Mouse (Mus musculus) thymus, adult 2 months (tissue): Measurements from ENCODE around the gene Efna1. TPM values are rescaled to one million over a fixed set of nuclear protein-coding genes. Genes with fewer than 3 reads are reported as not detected.

ENCODE experiments used
- DNase-seq: peaks from one replicate; pipeline ENCODE4 v3.0.0; 2021
- H3K27ac ChIP-seq: fragments of 200-500 bp; 2 replicates; pipeline ENCODE4 v1.5.1; 2012; ENCODE audit warnings: low read length, control low read depth; ENCODE audit not compliant: control insufficient read depth, insufficient read depth
- H3K27me3 ChIP-seq: fragments of 200-500 bp; 2 replicates; pipeline ENCODE4 v1.6.1; 2012; ENCODE audit warnings: mild to moderate bottlenecking, low read length, moderate library complexity, mixed read lengths; ENCODE audit not compliant: control insufficient read depth, insufficient read depth
- H3K36me3 ChIP-seq: fragments of 200-500 bp; 2 replicates; pipeline ENCODE4 v1.6.1; 2012; ENCODE audit warnings: mild to moderate bottlenecking, low read length, moderate library complexity; ENCODE audit not compliant: control insufficient read depth, insufficient read depth
- H3K4me1 ChIP-seq: fragments of 200-500 bp; replicated peaks from 2 replicates; pipeline ENCODE4 v1.6.1; 2012; ENCODE audit warnings: low read length; ENCODE audit not compliant: control insufficient read depth, insufficient read depth
- H3K4me3 ChIP-seq: fragments of 200-500 bp; 2 replicates; pipeline ENCODE4 v1.5.1; 2012; ENCODE audit warnings: mild to moderate bottlenecking, low read length, control low read depth, moderate library complexity; ENCODE audit not compliant: control insufficient read depth, insufficient read depth
- CTCF ChIP-seq: fragments of 200-500 bp; IDR thresholded peaks from 2 replicates; pipeline ENCODE4 v1.5.1; 2012; ENCODE audit warnings: mild to moderate bottlenecking, control low read depth, low read length, moderate library complexity, borderline replicate concordance; ENCODE audit not compliant: control insufficient read depth, poor library complexity, insufficient read depth; ENCODE audit errors: extremely low read depth
- POLR2A ChIP-seq: fragments of 200-500 bp; IDR thresholded peaks from 2 replicates; pipeline ENCODE4 v1.6.1; 2012; ENCODE audit warnings: mild to moderate bottlenecking, low read length, control low read depth, moderate library complexity; ENCODE audit not compliant: control insufficient read depth, poor library complexity, insufficient read depth; ENCODE audit errors: extremely low read depth
- WGBS: fragments of 180-500 bp; shearing (Covaris S2); methylation state at CpG from one replicate; pipeline ENCODE4 v1.1.7; 2018; 5-methylcytosine and 5-hydroxymethylcytosine counted together
- polyA plus RNA-seq: library from polyadenylated mRNA; depleted of rRNA; stranded (reverse); fragments of >200 nt; gene quantifications from 2 replicates; pipeline ENCODE4 v1.2.3, GENCODE M21; 2012

Gene Efna1
- polyA plus RNA-seq, 1 experiment: 9.7 TPM

GRCm38 (mm10) chr3:89271760-89272159 lies 9.2 kb downstream of the Efna1 start:
- DNase-seq: no peak
- 90% methylated on average over 6 of the region's 6 CpGs for WGBS

GRCm38 (mm10) chr3:89270891-89271290 lies 10.1 kb downstream of the Efna1 start:
- Histone ChIP-seq H3K4me1 (peaks cover 25% of the 10 kb centered on the region), H3K27me3 (no peaks in the 10 kb centered on the region), H3K4me3 (peak overlapping the region; percentile 69; the same call in 1 of the 2 replicates), H3K36me3 (no peaks in the 10 kb centered on the region), H3K27ac (no peak overlapping the region)
- no peak for DNase-seq
- TF ChIP-seq CTCF: no peak
- no peak for TF ChIP-seq POLR2A
- 79% methylated on average over 6 of the region's 6 CpGs for WGBS

More at GRCm38 (mm10) chr3:89271760-89272159, 9.2 kb downstream of the Efna1 start:
- H3K27me3 ChIP-seq: no peaks in the 10 kb centered on the region; the same call in 1 of the 2 replicates
- no peak overlapping the region for H3K27ac ChIP-seq
- H3K36me3 ChIP-seq: no peaks in the 10 kb centered on the region
- TF ChIP-seq CTCF: no peak
- no peak for TF ChIP-seq POLR2A
- H3K4me3 ChIP-seq: no peak overlapping the region
- peaks cover 23% of the 10 kb centered on the region for H3K4me1 ChIP-seq

GRCm38 (mm10) chr3:89270051-89270755 lies 10.7 kb downstream of the Efna1 start, which contains the start of gene Slc50a1:
Gene Slc50a1 (minus strand): TSS chr3:89270570.
- Histone ChIP-seq H3K4me1 (peaks cover 25% of the 10 kb centered on the region), H3K4me3 (peak within 1 kb of the TSS; percentile 69), H3K27ac (peak within 1 kb of the TSS; percentile 0; the same call in 1 of the 2 replicates), H3K27me3 (no peaks in the 10 kb centered on the region), H3K36me3 (no peaks in the 10 kb centered on the region)
- WGBS: under 1% methylated on average over 39 of the region's 39 CpGs
- TF ChIP-seq POLR2A (peak; percentile 64), CTCF (peak; percentile 70; the same call in 1 of the 2 replicates)
- peak; percentile 84 for DNase-seq

- no peak for TF ChIP-seq CTCF
- Histone ChIP-seq H3K27me3 (no peaks in the 10 kb centered on the region), H3K27ac (no peak overlapping the region), H3K4me1 (peaks cover 25% of the 10 kb centered on the region), H3K36me3 (no peaks in the 10 kb centered on the region), H3K4me3 (no peak overlapping the region)
- WGBS: 95% methylated on average over 8 of the region's 8 CpGs
- no peak for DNase-seq
Measured at GRCm38 (mm10) chr3:89268916-89269315, 12.0 kb downstream of the Efna1 start.

GRCm38 (mm10) chr3:89266439-89266893 lies 14.5 kb downstream of the Efna1 start:
- 0 out of 2 replicates have a peak, but pooled peaks have one; percentile 15 for TF ChIP-seq CTCF
- TF ChIP-seq POLR2A: peak; percentile 78
- peak; percentile 80 for DNase-seq
- Histone ChIP-seq H3K4me1 (peaks cover 25% of the 10 kb centered on the region), H3K27ac (no peak overlapping the region), H3K4me3 (peak overlapping the region; percentile 81), H3K27me3 (no peaks in the 10 kb centered on the region), H3K36me3 (no peaks in the 10 kb centered on the region)
- under 1% methylated on average over 20 of the region's 20 CpGs for WGBS

GRCm38 (mm10) chr3:89262417-89262816 lies 18.5 kb downstream of the Efna1 start:
- no peak for TF ChIP-seq CTCF
- TF ChIP-seq POLR2A: no peak
- 74% methylated on average over 10 of the region's 10 CpGs for WGBS
- peaks cover 4% of the 10 kb centered on the region for H3K4me1 ChIP-seq
- H3K27ac ChIP-seq: no peak overlapping the region; the same call in 1 of the 2 replicates
- DNase-seq: no peak
- no peaks in the 10 kb centered on the region for H3K36me3 ChIP-seq
- H3K4me3 ChIP-seq: no peak overlapping the region
- H3K27me3 ChIP-seq: no peaks in the 10 kb centered on the region

- no peak for DNase-seq
- Histone ChIP-seq H3K27me3 (no peaks in the 10 kb centered on the region), H3K4me3 (no peak overlapping the region), H3K27ac (no peak overlapping the region), H3K36me3 (no peaks in the 10 kb centered on the region), H3K4me1 (no peaks in the 10 kb centered on the region)
- 93% methylated on average over 3 of the region's 3 CpGs for WGBS
- TF ChIP-seq POLR2A (no peak), CTCF (no peak)
Measured at GRCm38 (mm10) chr3:89260211-89260610, 20.7 kb downstream of the Efna1 start.
